Mouse (Mus musculus) T-helper 2 cell (primary cell): ENCODE results near the gene Plcb4.

Experiments
- in situ Hi-C: fragments of 300-600 bp; cut with MboI, MseI; formaldehyde crosslinking; loops from one replicate; pipeline ENCODE4 v1.15.1; 2025; ENCODE audit warnings: high pct_unique_total_duplicates

The Plcb4 gene

GRCm38 (mm10) chr2:135805748-135806685, 147.2 kb downstream of the Plcb4 start:
- in situ Hi-C loops = no loop called here

GRCm38 (mm10) chr2:135808342-135808741, 149.5 kb downstream of the Plcb4 start:
- in situ Hi-C loops = no loop called here

GRCm38 (mm10) chr2:135810841-135811240, 152.0 kb downstream of the Plcb4 start:
- in situ Hi-C loops = no loop called here

- in situ Hi-C loops = no loop called here
Measured at GRCm38 (mm10) chr2:135811453-135812101, 152.8 kb downstream of the Plcb4 start.

DNA sequence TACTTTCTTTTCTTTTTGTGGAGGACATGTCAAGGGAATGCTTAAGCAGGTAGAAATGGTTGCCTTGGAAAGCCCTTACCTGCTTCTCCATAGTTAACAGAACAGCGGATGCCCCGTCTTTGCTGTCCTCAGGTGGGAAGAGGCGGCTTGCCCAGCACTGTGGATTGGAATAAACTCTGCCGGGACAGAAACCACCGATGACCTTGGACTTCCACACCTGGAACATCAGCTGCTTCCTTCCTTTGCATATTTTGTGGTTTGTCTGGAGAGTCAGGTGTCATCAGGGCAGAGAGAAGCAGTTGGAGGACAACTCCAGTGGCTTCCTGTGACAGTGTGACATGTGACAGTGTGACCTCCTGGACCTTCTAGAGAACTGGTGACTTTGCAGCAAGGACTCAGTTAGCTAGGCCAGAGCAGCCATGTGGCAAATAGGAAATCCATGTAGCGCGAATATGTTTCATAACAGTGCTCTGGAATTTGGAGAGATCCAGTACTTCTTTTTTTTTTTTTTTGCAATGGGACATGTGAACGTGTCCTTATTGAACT, 154.0 kb downstream of the Plcb4 start:
- in situ Hi-C loops = no loop called here

GRCm38 (mm10) chr2:135820691-135821090, 161.9 kb downstream of the Plcb4 start:
- in situ Hi-C loops = no loop called here

- in situ Hi-C loops = no loop called here
Measured at GRCm38 (mm10) chr2:135823690-135824089, 164.9 kb downstream of the Plcb4 start.

DNA sequence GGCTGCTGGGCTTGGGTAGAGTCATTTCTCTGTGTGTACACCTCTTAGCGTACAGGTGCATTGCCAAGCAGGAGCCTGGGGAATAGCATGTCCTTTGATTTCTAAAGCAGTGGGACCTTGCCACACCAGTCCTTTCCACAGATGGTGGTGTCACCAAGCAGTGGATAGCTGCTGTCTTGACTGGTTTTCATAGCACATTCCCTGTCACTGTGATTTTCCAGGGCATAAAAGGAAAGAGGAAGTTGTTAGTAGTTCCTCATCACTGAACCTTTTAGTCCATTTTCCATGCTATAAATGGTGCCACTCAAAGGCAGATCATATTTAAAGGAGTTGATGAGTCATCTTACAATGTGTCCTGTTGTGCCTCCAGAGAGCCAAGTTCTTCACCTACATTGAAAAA, 165.9 kb downstream of the Plcb4 start:
- in situ Hi-C loops = no loop called here

- in situ Hi-C loops = no loop called here
Measured at GRCm38 (mm10) chr2:135825645-135826044, 166.8 kb downstream of the Plcb4 start.

DNA sequence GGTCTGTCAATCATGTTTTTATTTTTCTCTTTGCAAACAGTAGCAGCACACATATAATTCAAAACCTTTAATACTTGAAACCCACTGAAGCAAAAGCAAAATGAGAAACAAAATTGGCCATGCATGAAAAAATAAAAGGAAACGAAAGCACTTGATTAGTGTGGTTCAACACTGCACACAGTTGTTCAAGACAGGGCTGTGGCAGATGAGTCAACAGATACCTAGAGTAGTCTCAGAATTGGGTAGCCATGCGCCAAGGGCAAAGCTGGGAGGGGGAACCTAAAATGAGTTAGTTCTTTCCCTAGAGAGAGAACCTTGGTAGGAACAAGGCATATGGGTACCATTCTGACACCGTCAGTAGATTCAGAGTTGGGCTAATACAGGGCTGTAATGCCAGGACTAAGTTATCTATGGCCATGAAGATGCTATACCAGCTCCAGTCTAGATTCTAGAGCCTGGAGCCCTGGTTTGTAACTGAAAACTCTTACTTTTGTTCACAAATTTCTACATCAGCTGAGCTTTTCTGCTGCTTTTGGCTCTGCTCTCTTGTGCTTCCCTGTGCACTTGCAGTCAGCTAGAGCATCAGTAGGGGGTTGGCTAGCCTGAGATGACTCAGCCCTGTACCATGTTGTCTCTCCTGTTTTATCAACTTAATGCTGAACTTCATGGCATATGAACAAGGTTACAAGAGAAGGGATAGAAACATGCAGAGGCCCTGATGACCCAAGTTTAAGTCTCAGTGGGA, 168.0 kb downstream of the Plcb4 start:
- in situ Hi-C loops = no loop called here

DNA sequence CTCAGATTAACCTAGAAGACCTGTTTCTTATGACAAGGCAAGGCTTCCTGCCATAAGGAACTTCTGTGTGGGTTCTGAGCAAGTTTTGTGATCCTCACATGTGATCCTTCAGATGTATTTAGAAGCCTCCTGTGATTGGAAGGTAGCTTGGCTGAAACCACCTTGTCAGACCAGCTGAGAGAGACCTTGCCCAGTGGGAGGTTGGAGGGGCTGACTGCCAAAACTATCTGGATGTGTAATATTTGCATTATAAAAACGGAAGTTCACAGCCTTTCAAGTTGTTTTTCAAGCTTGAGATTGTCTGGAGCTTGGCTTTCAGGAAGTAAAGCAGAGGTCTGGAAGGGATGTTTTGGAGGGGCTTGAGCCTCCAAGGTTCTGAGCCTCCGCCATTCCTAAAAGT, 169.6 kb downstream of the Plcb4 start:
- in situ Hi-C loops = no loop called here

DNA sequence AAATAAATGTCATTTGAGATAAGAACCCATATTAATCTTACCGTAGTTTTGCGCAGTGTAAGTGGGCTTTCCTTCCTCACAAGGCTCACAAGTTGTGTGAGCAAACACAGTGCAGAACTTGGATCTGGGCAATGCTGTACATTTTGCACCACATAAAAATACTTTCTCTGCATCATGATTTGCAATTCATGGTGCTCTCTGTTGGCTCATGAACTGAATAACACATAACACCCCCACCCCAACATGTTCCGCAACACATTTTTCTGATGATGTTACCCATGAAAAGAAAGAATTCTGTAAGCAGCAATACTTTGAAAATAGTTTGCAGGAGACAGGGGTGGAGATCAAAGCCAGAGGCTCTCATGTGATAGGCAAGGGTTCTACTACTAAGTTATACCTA, 174.9 kb downstream of the Plcb4 start:
- in situ Hi-C loops = no loop called here

DNA sequence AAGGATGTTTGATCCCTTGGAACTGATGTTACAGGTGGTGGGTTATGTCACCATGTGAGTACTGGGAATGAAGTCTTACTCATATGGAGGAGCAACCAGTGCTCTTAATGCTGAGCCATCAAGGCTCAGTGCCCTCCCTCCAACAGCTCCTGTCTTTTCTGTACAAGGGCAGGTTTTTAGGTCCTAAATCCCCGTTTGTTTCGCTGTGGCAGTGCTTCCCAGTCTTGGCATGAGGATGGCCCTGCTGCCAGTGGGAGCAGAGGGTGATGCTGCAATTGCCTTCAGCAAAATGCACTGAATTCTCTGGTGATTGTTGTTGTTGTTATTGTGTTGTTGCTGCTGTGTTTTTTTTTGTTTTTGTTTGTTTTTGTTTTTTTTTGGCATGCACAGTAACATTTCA, 175.6 kb downstream of the Plcb4 start:
- in situ Hi-C loops = no loop called here

DNA sequence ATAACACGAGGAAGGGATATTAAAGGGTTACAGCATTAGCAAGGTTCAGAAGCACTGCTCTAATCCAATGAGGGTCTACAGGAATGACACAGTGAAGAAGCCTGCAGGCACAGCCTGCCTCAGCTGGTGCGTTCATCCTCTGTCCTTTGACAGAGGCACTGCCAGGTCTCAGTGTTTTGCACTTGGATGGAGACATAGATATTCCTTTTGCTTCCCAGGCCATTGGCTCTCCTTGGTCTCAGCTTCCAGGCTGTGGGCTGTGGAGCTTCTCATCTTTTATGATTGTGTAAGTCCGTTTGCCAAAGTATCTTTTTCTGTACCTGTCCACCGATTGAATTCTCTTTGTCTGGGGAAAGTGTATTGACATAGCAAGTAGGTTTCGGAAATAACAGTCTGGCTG, 177.1 kb downstream of the Plcb4 start:
- in situ Hi-C loops = no loop called here

DNA sequence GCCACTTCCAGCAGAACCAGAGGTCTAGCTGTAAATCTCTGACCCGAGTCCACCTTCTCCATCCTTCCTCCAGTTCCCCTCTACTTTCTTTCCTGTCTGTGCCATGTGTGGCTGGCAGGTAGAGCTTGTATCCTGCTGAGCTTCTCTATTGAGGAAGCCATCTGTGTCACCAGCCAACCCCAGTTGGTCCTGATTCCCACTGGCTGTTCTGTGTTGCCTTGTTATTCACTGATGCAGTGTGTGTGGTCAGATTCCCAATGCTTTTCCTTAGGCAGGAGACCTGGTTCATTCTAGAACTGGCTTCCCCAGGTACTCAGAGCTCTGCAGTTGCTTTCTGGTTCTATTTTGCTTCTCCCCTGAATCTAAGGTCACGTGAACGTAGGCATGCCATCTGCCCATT, 177.6 kb downstream of the Plcb4 start:
- in situ Hi-C loops = no loop called here

- in situ Hi-C loops = no loop called here
Measured at GRCm38 (mm10) chr2:135837730-135838129, 178.9 kb downstream of the Plcb4 start.

DNA sequence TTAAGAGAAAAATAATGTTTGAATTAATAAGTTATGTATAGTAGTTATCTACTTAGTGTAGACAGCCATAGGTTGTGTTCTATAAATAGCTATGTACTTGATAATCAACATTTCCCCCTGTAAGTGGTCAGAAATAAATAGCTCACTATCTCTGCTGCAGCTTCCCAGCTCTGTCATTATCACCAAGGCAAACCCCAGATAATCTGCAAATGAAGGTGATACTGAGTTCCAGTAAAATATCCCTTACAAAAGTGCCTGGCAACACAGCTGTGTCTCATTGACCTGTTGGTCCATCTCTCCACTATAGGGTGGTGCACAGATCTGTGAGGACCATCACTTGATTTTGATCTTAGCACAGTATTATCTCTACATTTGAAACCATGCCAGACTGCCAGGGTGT, 179.3 kb downstream of the Plcb4 start:
- in situ Hi-C loops = no loop called here

DNA sequence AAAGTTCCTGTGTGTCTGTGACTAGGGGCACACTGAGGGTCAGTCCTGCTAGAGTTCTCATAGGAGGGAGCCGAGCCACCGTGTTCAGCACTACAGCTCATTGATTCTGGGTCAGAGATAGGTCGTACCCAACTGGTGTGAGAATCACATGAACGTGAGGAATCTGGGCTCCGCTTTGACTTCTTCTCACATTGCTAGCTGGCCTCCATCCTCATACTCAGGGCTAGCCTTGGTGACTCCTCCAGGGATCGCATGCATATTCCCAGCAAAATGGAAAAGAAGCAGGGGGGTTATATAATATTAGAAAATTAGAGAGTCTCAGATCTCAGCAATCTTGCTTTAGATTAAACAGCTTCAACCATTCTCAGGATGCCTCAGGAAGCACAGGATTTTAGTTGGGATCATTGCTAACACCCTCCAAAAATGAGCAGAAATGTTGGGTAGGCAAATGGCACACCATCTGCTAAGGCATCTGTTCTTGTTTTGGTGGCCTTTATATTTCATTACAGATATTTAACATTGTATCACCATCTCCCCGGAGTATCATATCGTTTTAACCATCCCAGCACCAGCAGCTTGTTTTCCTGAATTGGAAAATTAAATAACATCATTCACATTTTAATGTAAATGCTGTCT, 180.0 kb downstream of the Plcb4 start:
- in situ Hi-C loops = no loop called here

DNA sequence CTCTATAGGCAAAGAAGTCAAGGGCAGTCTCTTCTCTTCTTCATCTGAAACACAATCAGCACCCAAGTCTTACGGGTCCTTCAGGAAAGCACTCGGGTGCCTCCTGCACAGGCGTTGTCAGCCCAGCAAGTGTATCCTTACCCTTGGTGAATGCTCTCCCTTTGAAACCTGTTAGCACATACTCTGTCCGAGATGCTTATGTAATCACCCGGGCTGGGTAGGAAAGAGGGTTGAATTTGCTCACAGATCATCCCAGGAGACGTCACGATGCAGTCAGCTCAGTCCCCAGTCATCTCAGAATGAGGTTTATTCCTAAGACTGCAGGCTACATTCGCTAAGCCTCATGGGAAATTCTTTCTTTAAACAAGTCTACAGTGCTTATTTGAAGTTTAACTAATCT, 184.9 kb downstream of the Plcb4 start:
- in situ Hi-C loops = no loop called here

DNA sequence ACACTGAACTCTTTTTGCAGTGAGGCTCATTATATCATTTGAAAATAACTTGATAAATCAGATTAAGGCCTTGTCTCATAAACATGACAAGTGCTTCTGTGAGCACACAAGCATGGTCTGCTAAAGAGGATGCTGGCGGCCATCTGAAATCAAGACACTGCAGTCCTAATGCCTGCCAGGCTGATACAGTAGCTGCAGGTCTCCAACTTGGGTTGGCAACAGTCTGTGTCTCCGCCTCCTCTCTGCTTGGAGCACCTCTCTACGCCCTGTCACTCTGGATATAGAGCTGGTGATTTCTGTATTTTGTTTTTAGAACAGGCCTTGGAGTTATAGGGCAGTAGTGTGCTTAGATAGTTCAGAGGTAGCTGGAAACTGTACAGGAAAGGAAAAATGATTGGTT, 188.1 kb downstream of the Plcb4 start:
- in situ Hi-C loops = no loop called here

- in situ Hi-C loops = no loop called here
Measured at GRCm38 (mm10) chr2:135847738-135848137, 188.9 kb downstream of the Plcb4 start.

DNA sequence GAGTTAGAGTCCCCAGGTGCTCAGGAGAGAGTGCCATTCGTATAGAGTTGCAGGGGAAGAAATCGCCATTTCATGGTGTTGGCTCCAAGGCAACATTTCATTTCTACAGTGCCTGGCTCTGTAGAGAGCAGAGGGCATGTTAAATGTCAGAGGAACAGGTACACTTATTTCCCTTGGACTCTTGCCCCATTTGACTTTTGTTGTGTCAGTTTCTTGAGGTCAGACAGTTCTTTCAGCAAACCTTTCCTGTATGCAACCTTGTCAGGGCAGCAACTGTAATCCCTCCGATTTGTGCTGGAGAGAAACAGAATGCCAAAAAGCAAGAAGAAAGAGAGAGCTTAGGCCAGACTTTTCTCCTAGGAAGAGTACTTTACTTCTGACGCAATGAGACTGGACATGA, 189.4 kb downstream of the Plcb4 start:
- in situ Hi-C loops = no loop called here
